Mouse (Mus musculus) cerebellum, adult 9-10 months (tissue): Measurements from ENCODE around the gene Agxt2.

Source experiments
- DNase-seq: peaks from one replicate; pipeline ENCODE4 v3.0.0; 2022

The Agxt2 gene

GRCm38 (mm10) chr15:10358039-10358948, at the start of gene Agxt2:
Gene Agxt2 (plus strand): TSS chr15:10358532.
- DNase-seq = no peak

GRCm38 (mm10) chr15:10311826-10312225, 46.5 kb upstream of the Agxt2 start:
- DNase-seq = no peak

GRCm38 (mm10) chr15:10313522-10314455, 44.5 kb upstream of the Agxt2 start:
- DNase-seq = peak; percentile 9

GRCm38 (mm10) chr15:10325080-10325479, 33.3 kb upstream of the Agxt2 start, which contains the start of gene Gm21973:
Gene Gm21973 (plus strand): TSS chr15:10325380.
- no peak for DNase-seq

- no peak for DNase-seq
These were observed 27.7 kb upstream of the Agxt2 start for GRCm38 (mm10) chr15:10330626-10331025.

GRCm38 (mm10) chr15:10332566-10332965, 25.8 kb upstream of the Agxt2 start:
- no peak for DNase-seq

- no peak for DNase-seq
These were observed 19.7 kb upstream of the Agxt2 start for GRCm38 (mm10) chr15:10338606-10339005.

GRCm38 (mm10) chr15:10347044-10347443, 11.3 kb upstream of the Agxt2 start:
- no peak for DNase-seq

- DNase-seq = no peak
These were observed 8.0 kb downstream of the Agxt2 start for GRCm38 (mm10) chr15:10366331-10366730.

- DNase-seq = no peak
These were observed 17.1 kb downstream of the Agxt2 start for GRCm38 (mm10) chr15:10375404-10375803.

GRCm38 (mm10) chr15:10378338-10378959, 20.1 kb downstream of the Agxt2 start:
- no peak for DNase-seq

GRCm38 (mm10) chr15:10379757-10380458, 21.6 kb downstream of the Agxt2 start:
- DNase-seq = no peak

GRCm38 (mm10) chr15:10387263-10387662, 28.9 kb downstream of the Agxt2 start:
- DNase-seq = no peak

GRCm38 (mm10) chr15:10399795-10400194, 41.5 kb downstream of the Agxt2 start:
- no peak for DNase-seq

- no peak for DNase-seq
These were observed 42.1 kb downstream of the Agxt2 start for GRCm38 (mm10) chr15:10400415-10400814.

- DNase-seq = no peak
These were observed 51.5 kb downstream of the Agxt2 start for GRCm38 (mm10) chr15:10409842-10410241.

- no peak for DNase-seq
These were observed 52.5 kb downstream of the Agxt2 start for GRCm38 (mm10) chr15:10410881-10411280.

- DNase-seq = no peak
These were observed 55.3 kb downstream of the Agxt2 start for GRCm38 (mm10) chr15:10413656-10414055.

- no peak for DNase-seq
These were observed 62.9 kb downstream of the Agxt2 start for GRCm38 (mm10) chr15:10421138-10421784.

- DNase-seq = no peak
These were observed 63.4 kb downstream of the Agxt2 start for GRCm38 (mm10) chr15:10421785-10422144.

GRCm38 (mm10) chr15:10426124-10426523, 67.8 kb downstream of the Agxt2 start:
- DNase-seq = no peak
